Mouse (Mus musculus): ENCODE results near the gene Fbxl15. TPM values are rescaled to one million over a fixed set of nuclear protein-coding genes. Genes with fewer than 3 reads are reported as not detected.

Fbxl15 gene
- total and polyA plus RNA-seq, 2 experiments from 2014 or later, result 55.2 to 57.8 TPM

DNA sequence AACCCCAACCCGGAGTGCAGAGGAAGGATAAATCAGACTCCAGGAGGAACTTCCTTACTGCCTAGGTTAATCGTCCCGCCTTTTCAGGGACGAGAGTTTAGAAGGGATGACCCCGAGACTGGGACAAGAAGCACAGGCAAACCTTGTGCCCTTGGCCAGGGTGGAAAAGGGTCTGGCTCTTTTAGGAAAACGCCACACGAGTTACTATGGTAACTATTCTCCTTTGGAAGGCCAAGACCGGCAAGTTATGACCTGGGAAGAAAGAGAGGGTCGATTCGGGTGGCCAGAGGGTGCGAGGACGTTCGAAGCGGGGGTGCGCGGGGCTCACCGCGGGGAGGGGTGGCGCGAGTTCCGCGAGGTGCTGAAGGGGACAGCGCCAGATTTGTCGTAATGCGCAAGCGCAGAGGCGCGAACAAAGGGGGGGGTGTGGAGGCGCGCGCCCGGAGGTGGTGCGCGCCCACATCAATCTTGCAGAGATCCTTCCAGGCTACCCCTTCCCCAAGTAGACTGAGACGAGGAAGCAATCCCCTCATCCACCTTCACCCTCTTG is 1.2 kb upstream of the Fbxl15 start, which contains the start of gene Psd:
Gene Psd (minus strand): TSS at position 401 of the 550 bp plus-strand sequence.
- Histone ChIP-seq H3K4me2 (ENCODE audit: low read depth, low read length, poor library complexity, severe bottlenecking) (peak within 1 kb of the TSS; percentile 97), H3K9me3 (ENCODE audit: low read length) (no peaks in the 10 kb centered on the region), H3K4me1 (ENCODE audit: insufficient read depth, low read length) (peaks cover 24% of the 10 kb centered on the region), H3K27me3 (ENCODE audit: insufficient read depth, low read length) (no peaks in the 10 kb centered on the region), H3K4me3 (ENCODE audit: low read depth, low read length) (peak within 1 kb of the TSS; percentile 66), H3K36me3 (ENCODE audit: insufficient read depth, low read length) (peaks cover 20% of the 10 kb centered on the region), H3K27ac (ENCODE audit: low read depth, low read length) (peak within 1 kb of the TSS; percentile 90), H3K9ac (replicated peaks; ENCODE audit: low read length, poor library complexity, severe bottlenecking) (peak within 1 kb of the TSS; percentile 56)
- TF ChIP-seq CTCF (IDR thresholded peaks at IDR 0.05), result no peak
- WGBS, result under 1% methylated on average over 34 of the region's 35 CpGs
- DNase-seq (ENCODE audit: low spot score) (peak; percentile 82), ATAC-seq (ENCODE audit: low FRiP score) (peak; percentile 3; the same call in 1 of the 2 replicates)

DNA sequence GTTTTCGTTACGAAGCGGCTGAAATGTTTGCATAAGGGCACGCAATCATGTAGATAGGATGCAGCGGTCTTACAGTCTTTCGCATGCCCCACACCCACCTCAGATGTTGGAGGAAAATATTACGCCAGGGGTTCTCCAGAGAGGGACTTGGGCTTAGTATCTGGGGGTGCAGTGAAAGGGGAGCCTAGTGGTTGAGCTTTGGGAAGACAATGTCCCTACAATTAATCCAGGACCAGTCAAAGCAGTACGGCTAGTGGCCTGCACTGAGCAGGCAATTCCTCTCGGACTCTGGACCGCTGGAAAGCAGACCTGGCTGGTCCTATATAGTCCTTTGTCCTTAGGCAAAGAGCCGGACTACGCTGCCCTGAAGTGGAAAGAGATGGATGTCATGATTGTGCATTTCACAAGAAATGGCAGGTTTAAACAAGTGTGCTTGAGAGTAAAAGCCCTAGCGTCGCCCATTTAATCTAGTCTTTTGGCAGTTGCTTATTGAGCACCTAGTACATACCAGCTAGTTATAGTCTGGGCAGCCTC is 386 bp upstream of the Fbxl15 start:
- ATAC-seq (ENCODE audit: low FRiP score), result peak; percentile 0; the same call in 1 of the 2 replicates
- Histone ChIP-seq H3K27me3 (ENCODE audit: insufficient read depth, low read length) (no peaks in the 10 kb centered on the region), H3K27ac (ENCODE audit: low read depth, low read length) (peak overlapping the region; percentile 90), H3K9ac (replicated peaks; ENCODE audit: low read length, poor library complexity, severe bottlenecking) (peak overlapping the region; percentile 56), H3K4me3 (ENCODE audit: low read depth, low read length) (peak overlapping the region; percentile 66), H3K4me1 (ENCODE audit: insufficient read depth, low read length) (peaks cover 17% of the 10 kb centered on the region; the same call in 1 of the 2 replicates), H3K36me3 (ENCODE audit: insufficient read depth, low read length) (peaks cover 27% of the 10 kb centered on the region), H3K4me2 (ENCODE audit: low read depth, low read length, poor library complexity, severe bottlenecking) (peak overlapping the region; percentile 97), H3K9me3 (ENCODE audit: low read length) (no peaks in the 10 kb centered on the region)
- 30% methylated on average over 14 of the region's 14 CpGs for WGBS
- no peak for DNase-seq (ENCODE audit: low spot score)
- no peak for TF ChIP-seq CTCF (IDR thresholded peaks at IDR 0.05)

DNA sequence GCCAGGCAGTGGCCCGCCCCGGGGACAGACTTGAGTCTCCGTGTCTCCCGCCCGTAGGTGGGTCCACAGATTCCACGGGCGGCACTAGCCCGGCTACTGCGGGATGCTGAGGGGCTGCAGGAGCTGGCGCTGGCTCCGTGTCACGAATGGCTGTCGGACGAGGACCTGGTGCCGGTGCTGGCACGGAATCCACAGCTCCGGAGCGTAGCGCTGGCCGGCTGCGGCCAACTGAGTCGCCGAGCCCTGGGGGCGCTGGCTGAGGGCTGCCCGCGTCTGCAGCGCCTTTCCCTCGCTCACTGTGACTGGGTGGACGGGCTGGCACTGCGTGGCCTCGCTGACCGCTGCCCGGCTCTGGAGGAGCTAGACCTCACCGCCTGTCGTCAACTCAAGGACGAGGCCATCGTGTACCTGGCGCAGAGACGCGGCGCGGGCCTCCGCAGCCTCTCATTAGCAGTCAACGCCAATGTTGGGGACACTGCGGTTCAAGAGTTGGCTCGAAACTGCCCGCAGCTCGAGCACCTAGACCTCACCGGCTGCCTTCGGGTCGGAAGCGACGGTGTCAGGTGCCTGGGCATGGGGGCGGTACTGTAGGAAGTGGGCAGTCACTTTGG is 1.2 kb downstream of the Fbxl15 start:
- Histone ChIP-seq H3K4me3 (ENCODE audit: low read depth, low read length) (peak overlapping the region; percentile 66), H3K36me3 (ENCODE audit: insufficient read depth, low read length) (peaks cover 26% of the 10 kb centered on the region), H3K4me1 (ENCODE audit: insufficient read depth, low read length) (peaks cover 12% of the 10 kb centered on the region; the same call in 1 of the 2 replicates), H3K4me2 (ENCODE audit: low read depth, low read length, poor library complexity, severe bottlenecking) (peak overlapping the region; percentile 97), H3K9ac (replicated peaks; ENCODE audit: low read length, poor library complexity, severe bottlenecking) (peak overlapping the region; percentile 56), H3K9me3 (ENCODE audit: low read length) (no peaks in the 10 kb centered on the region), H3K27me3 (ENCODE audit: insufficient read depth, low read length) (no peaks in the 10 kb centered on the region), H3K27ac (ENCODE audit: low read depth, low read length) (peak overlapping the region; percentile 90)
- peak; percentile 1; the same call in 1 of the 2 replicates for ATAC-seq (ENCODE audit: low FRiP score)
- DNase-seq (ENCODE audit: low spot score), result no peak
- 1% methylated on average over 49 of the region's 54 CpGs for WGBS
- no peak for TF ChIP-seq CTCF (IDR thresholded peaks at IDR 0.05)

DNA sequence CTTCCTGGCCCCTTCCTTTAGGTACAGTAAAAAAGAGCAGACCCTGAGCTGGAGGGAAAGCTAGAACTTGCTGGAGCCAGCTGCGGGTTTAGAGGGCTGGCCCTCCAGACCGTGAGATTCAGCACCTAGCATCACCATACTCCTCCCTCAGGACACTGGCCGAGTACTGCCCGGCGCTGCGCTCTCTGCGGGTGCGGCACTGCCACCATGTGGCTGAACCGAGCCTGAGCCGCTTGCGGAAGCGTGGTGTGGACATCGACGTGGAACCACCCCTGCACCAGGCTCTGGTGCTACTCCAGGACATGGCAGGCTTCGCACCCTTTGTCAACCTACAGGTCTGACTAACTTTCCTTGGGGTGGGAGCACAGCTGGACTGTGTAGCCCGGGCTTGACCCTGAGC is 2.0 kb downstream of the Fbxl15 start:
- 5% methylated on average over 16 of the region's 16 CpGs for WGBS
- Histone ChIP-seq H3K9me3 (ENCODE audit: low read length) (no peaks in the 10 kb centered on the region), H3K27me3 (ENCODE audit: insufficient read depth, low read length) (no peaks in the 10 kb centered on the region), H3K36me3 (ENCODE audit: insufficient read depth, low read length) (peaks cover 26% of the 10 kb centered on the region), H3K4me2 (ENCODE audit: low read depth, low read length, poor library complexity, severe bottlenecking) (peak overlapping the region; percentile 97), H3K4me1 (ENCODE audit: insufficient read depth, low read length) (peaks cover 5% of the 10 kb centered on the region; the same call in 1 of the 2 replicates), H3K9ac (replicated peaks; ENCODE audit: low read length, poor library complexity, severe bottlenecking) (0 out of 2 replicates have a peak overlapping the region, but pooled peaks have one; percentile 19), H3K4me3 (ENCODE audit: low read depth, low read length) (peak overlapping the region; percentile 66; the same call in 1 of the 2 replicates), H3K27ac (ENCODE audit: low read depth, low read length) (no peak overlapping the region)
- DNase-seq (ENCODE audit: low spot score) (peak; percentile 77), ATAC-seq (ENCODE audit: low FRiP score) (no peak)
- peak; percentile 84 for TF ChIP-seq CTCF (IDR thresholded peaks at IDR 0.05)

DNA sequence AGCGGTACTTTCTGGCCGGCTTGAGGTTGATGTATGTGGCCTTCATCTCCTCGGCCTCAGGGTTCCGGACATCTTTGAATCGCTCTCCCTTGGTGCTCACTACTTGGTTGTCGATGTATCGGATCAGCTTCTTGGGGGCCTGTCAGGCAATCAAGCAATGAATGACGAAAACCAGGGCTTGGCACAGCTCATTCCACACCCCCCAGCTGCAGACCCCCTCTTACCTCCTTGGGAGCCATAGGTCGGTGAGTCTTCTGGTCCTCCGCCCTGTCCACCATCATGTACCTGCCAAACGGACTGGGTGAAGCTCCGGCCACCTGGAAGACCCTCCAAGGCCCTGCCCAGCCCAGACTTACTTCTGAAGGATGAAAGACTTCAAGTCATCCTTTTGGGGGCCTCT is 2.7 kb downstream of the Fbxl15 start:
- no peaks in the 10 kb centered on the region for H3K27me3 ChIP-seq (ENCODE audit: insufficient read depth, low read length)
- no peak overlapping the region for H3K9ac ChIP-seq (replicated peaks; ENCODE audit: low read length, poor library complexity, severe bottlenecking)
- ATAC-seq (ENCODE audit: low FRiP score) (no peak), DNase-seq (ENCODE audit: low spot score) (no peak)
- TF ChIP-seq CTCF (IDR thresholded peaks at IDR 0.05), result no peak
- no peaks in the 10 kb centered on the region; the same call in 1 of the 2 replicates for H3K4me1 ChIP-seq (ENCODE audit: insufficient read depth, low read length)
- 95% methylated on average over 12 of the region's 12 CpGs for WGBS
- no peak overlapping the region for H3K4me2 ChIP-seq (ENCODE audit: low read depth, low read length, poor library complexity, severe bottlenecking)
- no peak overlapping the region for H3K4me3 ChIP-seq (ENCODE audit: low read depth, low read length)
- H3K9me3 ChIP-seq (ENCODE audit: low read length), result no peaks in the 10 kb centered on the region
- H3K36me3 ChIP-seq (ENCODE audit: insufficient read depth, low read length), result peaks cover 26% of the 10 kb centered on the region
- no peak overlapping the region for H3K27ac ChIP-seq (ENCODE audit: low read depth, low read length)

DNA sequence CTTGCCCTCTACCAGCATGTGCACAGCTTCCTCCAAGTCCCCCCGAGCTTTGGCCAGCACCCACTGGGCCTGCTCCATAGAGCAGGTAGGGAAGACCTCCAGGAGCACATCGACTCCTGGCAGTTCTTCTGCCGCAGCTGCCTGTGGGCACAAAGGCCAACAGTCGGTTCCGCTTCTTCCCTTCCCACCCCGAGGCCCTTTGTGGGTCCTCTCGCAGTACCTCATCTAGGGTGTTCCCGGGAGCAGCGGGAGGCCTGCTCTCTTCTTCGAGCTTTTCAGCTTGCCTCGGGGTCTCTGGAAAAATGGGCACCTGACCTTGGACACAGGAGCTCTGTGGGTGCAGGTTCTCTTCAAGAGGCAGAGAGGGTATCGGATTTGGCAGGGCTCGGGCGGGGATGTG is 3.3 kb downstream of the Fbxl15 start:
- H3K4me2 ChIP-seq (ENCODE audit: low read depth, low read length, poor library complexity, severe bottlenecking), result no peak overlapping the region
- H3K27ac ChIP-seq (ENCODE audit: low read depth, low read length), result no peak overlapping the region
- no peaks in the 10 kb centered on the region for H3K27me3 ChIP-seq (ENCODE audit: insufficient read depth, low read length)
- H3K36me3 ChIP-seq (ENCODE audit: insufficient read depth, low read length), result peaks cover 26% of the 10 kb centered on the region
- DNase-seq (ENCODE audit: low spot score) (no peak), ATAC-seq (ENCODE audit: low FRiP score) (no peak)
- H3K4me3 ChIP-seq (ENCODE audit: low read depth, low read length), result no peak overlapping the region
- 93% methylated on average over 14 of the region's 14 CpGs for whole genome bisulfite sequencing
- no peak overlapping the region for H3K9ac ChIP-seq (replicated peaks; ENCODE audit: low read length, poor library complexity, severe bottlenecking)
- no peaks in the 10 kb centered on the region; the same call in 1 of the 2 replicates for H3K4me1 ChIP-seq (ENCODE audit: insufficient read depth, low read length)
- H3K9me3 ChIP-seq (ENCODE audit: low read length), result no peaks in the 10 kb centered on the region
- no peak for TF ChIP-seq CTCF (IDR thresholded peaks at IDR 0.05)

All from midbrain, postnatal 0 days (tissue).